Mouse (Mus musculus) cerebellum, postnatal 36 days (tissue): ENCODE measurements at regions not wholly inside any gene's neighbourhood (a gene's known extent, or its start where the extent isn't known, plus 50 kb on each side); places are given as distances from the start of the nearest gene placed in this dataset.

Experiments used
- DNase-seq, 2 experiments: peaks; one replicate each; pipeline ENCODE4 v3.0.0; 2021 to 2022; ENCODE audit warnings: mixed read lengths in 2 of 2

GRCm38 (mm10) chr14:25137312-25137711, 321.7 kb upstream of the Zmiz1 start:
- DNase-seq = no peak

DNA sequence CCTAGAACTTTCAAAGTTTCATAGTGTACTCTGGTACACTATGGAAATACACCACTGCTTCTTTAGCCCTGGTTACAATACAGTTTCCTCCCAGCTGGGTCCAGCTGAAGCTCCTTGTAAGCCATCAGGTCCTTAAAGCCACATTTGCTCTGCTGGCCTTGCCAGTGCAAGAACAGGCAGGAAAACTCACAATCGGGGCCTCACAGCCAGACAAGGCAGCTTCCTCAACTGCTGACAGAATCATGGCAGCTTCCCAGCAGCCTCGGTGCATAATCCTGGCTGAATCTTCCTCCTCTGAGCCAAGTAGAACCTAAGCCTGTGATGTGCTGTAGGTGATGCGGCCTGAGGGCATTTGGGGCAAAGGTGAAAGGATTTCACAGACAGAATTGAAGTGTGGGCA, 320.5 kb upstream of the Zmiz1 start:
- no peak for DNase-seq

- no peak for DNase-seq
Measured at GRCm38 (mm10) chr14:25141933-25142332, 317.1 kb upstream of the Zmiz1 start.

GRCm38 (mm10) chr14:25143051-25143450, 315.9 kb upstream of the Zmiz1 start:
- no peak for DNase-seq

DNA sequence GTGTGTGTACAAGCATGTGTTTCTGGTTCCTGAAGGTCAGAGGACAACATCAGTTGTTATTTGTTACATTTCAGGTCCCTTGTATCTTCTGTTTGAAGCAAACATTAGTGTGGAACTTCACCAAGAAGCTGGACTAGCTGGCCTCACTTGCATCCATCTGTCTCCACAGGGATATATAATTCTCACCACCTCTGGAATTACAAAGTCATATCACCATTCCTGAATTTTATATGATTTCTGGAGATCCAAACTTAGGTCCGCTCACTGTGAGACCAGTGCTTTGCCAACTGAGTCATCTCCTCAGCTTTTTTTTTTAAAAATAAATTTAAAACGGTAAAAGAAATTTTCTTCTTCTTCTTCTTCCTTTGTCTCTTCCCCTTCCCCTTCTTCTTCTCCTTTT, 311.3 kb upstream of the Zmiz1 start:
- DNase-seq = no peak

DNA sequence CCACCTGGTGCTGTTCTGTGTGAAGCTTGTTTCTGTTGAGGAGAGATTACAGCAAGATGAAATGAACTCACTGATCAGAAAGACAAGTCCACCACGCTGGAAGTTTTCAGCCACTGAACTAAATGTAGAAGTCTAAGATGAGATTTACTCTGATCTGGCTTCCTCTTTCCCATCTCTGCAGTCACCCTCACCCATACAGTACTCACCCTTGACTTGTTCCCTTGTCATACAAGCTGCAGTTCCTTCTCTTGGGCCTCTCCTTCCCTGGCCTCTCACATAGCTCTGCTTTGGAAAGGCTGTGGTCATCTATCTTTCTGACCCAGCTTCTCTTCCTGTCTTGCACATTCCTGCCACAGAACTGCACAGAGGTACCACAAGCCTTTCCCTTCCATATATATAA, 308.0 kb upstream of the Zmiz1 start:
- no peak for DNase-seq

DNA sequence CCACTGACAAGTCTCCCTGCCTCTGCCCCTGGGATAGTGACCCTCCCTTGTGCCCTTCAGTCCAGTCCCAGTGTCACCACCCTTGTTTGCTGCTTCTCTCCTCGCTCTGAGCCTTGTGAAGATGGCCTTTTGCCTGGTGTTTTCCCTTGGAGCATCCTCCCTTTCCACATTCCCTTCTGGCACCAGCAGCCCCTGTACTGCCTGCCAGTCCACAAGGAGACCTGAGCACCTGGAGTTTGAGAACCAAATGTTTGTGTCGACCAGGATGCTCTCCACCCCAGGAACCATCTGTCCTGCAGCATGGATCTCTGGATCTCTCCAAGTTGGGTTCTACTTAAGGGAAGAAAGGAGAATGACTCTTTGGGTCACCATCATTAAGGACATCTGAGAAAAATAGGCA, 307.5 kb upstream of the Zmiz1 start:
- peak; percentile 25 to 34 for DNase-seq

DNA sequence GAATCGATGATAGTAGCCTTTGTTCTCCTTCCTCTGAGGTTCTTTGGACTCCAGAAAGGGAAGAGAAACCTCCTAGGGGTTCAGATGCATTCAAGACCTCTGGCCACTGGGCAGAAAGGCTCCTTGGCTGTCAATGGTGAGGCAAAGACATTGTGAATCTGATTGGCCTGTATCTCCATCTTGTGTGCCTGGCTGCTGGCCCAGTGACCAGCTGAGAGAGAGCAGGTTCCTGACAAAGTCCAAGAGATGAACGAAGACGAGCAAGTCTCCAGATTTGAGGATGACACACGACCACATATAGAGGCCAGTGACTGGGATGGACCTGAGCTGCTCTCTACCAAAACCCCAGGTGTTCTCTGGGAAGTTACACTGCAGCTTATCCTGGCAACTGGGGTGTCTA, 305.4 kb upstream of the Zmiz1 start:
- no peak for DNase-seq

DNA sequence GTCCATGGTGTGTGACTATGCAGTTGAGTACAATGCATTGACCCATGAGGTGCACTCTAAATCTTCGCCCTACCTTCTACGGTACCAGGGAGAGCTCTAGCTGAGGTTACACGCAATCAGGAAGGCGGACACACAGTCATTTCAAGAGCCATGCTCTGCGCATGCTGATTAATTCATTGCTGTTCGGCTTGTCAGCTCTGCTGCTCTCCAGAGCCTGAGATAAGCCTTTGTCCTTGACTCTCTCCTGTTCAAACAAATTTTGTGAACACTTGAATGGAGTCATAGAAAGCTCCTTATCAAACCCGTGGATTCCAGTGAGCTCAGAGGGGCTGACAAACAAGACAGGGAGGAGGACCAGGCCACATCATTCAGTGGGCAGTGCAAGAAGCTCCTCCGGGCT, 304.8 kb upstream of the Zmiz1 start:
- DNase-seq = no peak

DNA sequence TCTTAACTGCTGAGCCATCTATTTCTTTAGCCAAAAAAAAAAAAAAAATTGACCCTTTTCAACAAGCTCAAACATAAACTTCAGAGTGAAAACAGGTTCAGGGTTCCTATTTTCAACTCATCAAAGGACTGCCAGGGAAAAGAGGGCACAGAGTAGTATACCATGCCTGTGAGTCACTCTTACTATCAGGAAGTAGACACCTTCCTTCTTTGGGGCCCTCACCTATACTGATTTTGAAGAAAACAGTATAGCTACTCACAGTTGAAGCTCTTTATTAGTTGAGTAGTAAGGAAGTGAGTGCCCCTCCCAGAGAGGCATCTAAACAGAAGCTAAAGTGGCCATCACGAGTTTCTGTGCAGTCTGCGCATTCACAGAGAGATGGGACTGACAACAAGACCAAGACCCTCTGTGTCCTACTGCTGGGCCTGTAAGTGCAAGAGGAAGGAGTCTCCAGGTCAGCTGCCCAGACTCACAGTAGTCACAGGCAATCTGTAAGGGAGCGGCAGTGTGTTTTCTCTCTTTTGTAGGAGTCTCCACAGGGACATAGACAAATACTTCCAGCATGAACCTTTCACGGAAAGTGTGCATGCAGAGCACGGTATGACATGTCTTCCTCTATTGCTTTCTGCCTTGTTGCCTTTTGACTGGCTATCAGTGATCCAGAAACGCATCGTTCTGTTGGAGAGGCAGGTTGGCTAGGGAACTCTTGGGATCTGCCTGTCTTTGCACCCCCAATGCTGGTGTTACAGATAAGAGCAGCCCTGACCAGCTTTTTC, 303.8 kb upstream of the Zmiz1 start:
- DNase-seq = no peak

DNA sequence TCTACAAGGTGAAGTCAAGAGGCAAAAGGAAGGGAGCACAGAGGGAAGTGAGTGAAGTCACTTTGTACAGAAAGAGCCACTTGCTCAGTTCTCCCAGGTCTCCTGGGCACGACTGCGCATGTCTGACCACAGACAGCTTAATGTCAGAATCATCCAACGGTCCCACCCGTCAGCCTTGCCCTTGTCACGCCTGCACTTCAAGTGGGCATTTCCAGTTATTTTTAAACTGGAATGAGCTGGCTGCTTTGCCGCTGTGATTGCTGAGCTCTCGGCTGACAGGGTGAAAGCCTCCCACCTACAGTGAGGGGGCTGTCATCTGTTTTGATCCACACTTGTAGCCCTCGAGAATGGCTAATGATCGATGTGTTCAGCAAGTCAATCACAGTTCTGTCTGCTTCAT, 302.8 kb upstream of the Zmiz1 start:
- no peak for DNase-seq

- no peak for DNase-seq
Measured at GRCm38 (mm10) chr14:25161684-25162321, 297.2 kb upstream of the Zmiz1 start.

DNA sequence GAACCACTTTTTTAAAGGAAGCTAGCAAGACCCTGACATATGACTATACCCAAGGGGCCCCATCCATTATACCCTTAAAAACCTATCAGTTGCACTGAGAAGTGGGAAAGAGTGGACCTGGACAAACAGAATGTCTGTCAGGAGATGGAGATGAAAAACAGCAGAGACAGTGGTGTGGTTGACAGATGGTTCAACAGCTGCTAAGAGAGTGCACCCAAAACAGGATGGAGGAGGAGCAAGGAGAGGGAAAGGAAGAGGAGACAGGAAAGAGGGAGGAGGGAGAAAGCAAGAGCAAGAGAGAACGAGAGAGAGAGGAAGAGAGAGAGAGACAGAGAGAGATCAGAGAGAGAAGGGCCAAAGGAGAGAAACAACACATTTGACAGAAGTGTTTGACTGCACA, 292.8 kb upstream of the Zmiz1 start:
- DNase-seq = no peak

- no peak for DNase-seq
Measured at GRCm38 (mm10) chr14:25167604-25168003, 291.4 kb upstream of the Zmiz1 start.

DNA sequence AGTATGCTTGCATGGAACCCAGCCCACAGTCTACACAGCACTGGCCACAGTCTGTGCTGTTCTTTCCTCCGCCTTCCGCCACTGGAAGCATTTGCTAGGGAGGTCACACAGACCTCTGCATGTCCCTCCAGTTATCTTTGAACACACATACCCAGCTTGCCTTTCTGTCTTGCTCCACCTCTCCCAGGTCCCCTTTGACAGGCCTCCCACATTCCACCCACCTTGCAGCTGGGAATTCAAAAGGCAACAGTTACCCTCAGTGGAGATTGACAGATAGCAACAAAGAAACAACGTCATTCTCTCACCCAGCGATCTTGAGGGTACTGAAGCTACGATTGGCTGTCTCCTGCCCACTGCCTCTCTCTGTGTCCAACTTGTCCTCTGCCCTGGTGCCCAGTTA, 290.7 kb upstream of the Zmiz1 start:
- DNase-seq = no peak

DNA sequence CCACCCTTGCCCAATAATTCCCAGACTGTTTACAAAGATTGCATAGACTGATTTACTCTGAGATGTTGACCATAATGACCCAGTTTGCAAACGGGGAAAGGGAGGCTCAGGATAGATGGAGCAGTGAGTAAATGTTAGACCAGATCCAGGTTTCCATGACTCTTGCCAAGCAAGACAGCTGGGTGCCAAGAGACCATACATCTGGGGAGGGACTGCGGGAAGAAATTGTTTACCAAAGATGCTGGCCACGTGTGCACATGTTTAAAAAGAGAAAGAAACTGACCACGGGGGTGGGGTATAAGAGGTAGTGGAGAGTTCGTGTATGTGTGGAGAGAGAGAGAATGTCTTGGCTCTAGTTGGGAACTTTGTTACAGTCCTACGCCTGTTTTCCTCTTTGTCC, 285.7 kb upstream of the Zmiz1 start:
- DNase-seq = no peak

- no peak for DNase-seq
Measured at GRCm38 (mm10) chr14:25173873-25174272, 285.1 kb upstream of the Zmiz1 start.

GRCm38 (mm10) chr14:25174402-25174801, 284.6 kb upstream of the Zmiz1 start:
- DNase-seq = no peak

DNA sequence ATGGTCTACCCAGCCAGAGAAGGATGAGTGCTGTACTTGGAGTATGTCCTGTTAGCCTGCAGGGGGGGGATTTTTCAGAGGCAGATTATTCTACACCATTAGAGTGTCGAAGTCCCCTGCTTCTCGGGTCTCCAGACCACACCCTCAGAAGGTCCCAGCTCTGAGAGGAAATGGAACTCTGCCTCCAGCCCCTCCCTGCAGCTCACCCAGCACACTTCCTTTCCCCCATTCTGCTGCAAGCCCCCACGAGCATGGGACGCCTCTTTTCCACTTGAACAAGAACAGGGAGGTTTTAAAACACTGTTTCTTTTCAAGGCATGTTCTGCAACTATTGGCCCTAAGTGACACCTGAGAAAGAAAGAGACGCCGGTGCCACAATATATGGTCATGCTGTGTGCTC, 282.8 kb upstream of the Zmiz1 start:
- DNase-seq = no peak

DNA sequence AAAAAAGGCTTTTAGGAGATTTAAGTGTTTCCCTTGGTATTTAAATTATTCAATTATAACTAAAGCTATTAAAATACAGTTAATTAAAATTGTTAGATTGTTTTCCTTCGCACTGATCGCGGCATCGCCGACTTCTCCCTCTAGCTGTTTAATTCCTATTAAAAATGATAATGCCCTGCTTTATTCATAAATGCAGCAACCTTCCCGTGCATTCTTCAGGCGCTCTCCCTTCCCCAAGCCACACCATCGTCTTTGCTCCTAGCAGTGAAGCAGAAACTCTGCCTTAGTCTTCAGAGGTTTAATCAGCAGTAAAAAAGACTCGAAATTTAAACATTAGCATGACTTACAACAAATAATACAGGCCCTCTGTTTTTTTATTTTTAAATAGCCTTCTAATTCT, 278.9 kb upstream of the Zmiz1 start:
- no peak for DNase-seq

GRCm38 (mm10) chr14:25181406-25181805, 277.6 kb upstream of the Zmiz1 start:
- DNase-seq = no peak

DNA sequence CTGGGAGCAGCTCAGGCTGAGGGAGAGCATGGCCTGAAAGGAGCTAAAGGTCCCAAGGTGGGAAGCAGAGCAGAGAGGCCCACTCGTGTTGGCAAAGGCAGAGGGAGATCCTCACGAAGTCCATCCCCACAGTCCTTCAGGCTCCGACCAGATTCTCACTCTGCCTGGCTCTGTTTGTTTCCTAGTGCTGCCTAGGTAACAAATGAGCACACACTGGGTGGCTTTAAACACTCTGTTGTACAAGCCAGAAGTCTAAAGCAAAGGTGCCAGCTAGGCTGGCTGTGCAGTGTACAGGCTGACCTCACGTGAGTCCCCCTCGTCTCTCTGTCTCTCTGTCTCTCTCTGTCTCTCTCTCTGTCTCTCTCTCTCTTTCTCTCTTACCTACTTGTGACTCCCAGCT, 274.9 kb upstream of the Zmiz1 start:
- DNase-seq = no peak

- DNase-seq = no peak
Measured at GRCm38 (mm10) chr14:25184875-25185274, 274.1 kb upstream of the Zmiz1 start.

GRCm38 (mm10) chr14:25185556-25185958, 273.4 kb upstream of the Zmiz1 start:
- DNase-seq = peak in 1 of 2 experiments; percentile 31
